Mouse (Mus musculus): ENCODE results near the gene Asl.
A peak's percentile ranks its signal among the peaks of the same experiment; 100 is the strongest.

Gene Asl

DNA sequence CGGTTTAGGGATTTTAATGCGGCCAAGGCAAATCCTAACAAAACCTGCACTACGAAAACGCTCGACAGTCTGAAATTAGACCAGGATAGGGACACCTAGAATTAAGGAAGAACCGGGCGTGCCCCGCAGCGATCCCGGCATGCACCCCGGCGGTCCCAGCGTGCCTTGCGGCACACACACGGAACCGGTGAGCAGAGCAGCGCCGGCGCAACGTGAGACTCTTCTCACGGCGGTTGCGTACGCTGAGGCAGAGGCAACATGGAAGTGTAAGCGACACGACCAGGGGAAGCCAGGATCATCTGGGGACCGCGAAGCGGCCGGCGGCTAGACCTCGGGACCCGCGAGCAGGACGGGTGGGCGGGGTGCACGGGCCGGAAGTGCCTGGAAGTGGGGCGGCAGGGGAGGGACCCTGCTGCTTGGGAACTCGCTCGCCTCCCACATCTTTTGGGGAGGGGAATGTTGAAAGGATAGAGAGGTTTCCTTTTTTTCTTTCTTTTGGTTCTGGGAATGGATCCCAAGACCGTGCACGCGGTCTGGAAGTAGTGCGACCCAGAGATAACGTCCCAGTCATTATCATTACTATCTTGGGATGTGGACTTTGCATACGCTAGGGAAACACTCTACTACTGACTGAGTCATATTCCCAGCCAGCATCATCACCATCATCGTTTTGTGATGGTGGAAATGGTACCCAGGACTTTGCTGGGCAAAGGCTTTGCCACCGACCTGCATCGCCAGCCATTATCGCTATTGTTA is at the start of gene Asl, which contains the start of gene Crcp:
Asl (minus strand) TSS at position 106 of the 756 bp plus-strand sequence.
Crcp (plus strand) TSS at position 149 of the 756 bp plus-strand sequence.
- DNase-seq (ENCODE audit: low spot score in 2 of 2) = peak; percentile 72 to 83

DNA sequence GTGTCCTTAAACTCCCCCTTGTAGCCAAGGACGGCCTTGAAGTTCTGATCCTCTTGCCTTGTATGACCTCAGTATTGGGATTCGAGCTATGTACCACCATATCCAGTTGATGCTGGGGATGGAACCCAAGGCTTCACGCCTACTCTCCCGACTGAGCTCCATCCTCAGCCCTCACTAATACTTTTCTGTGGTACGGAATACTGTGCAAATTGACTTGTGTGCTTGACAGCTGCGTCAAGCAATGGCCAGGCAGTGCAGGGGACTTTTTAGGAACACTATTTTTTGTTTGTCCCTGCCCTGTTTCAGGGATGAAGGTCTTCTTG is 49.7 kb upstream of the Asl start:
- no peak for DNase-seq (ENCODE audit: low spot score in 2 of 2)

DNA sequence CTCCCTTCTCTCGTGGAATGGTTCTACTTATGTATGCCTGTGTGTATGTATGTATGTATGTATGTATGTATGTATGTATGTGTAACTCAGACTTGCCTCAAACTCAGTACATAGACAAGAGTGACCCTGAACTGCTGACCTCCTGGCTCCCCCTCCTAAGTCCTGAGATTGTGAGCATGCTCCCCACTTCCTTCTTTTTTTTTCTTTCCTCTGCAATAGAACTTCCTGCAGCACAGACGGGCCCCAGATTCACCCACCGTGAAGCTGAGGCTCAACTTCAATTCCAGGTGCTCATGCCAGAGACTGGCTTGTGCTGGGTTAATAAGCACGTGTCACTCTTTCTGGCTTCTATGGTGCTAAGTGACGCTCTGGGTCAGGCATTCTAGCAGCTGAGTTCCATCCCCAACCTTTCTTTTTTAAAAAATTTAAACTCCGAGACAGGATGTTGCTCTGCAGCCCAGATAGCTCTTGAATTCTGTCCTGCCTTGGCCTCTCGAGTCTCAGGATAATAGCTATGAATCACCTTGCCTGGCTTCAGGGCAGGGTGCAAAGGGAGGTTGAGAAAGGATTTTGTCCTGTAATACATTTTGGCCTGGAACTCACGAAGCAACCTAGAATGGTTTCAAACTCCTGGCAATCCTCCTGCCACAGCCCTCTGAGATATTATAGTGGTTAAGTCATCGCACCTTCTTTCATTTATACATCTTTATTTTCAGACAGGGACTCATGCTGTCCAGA is 49.2 kb upstream of the Asl start:
- no peak for DNase-seq (ENCODE audit: low spot score in 2 of 2)

DNA sequence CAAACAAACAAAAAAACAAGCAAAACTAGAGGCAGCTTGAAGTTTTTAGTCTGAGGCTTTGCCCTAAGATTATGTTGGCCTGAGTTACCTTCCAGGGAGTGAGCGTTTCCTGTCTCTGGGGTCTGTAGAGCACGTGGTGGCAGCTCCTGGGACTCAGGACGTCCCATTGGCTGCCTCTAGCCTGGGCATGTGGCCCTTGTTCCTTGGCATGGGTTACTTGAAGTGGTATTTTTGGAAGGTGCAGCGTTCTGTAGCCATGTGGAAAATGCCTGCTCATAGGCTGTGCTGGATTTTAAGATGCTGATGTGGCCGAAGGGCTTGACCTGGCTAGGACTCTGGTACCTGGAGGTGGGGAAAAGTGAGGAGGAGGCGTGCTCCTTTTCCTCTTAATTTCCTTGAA is 47.3 kb upstream of the Asl start:
- no peak for DNase-seq (ENCODE audit: low spot score in 2 of 2)

DNA sequence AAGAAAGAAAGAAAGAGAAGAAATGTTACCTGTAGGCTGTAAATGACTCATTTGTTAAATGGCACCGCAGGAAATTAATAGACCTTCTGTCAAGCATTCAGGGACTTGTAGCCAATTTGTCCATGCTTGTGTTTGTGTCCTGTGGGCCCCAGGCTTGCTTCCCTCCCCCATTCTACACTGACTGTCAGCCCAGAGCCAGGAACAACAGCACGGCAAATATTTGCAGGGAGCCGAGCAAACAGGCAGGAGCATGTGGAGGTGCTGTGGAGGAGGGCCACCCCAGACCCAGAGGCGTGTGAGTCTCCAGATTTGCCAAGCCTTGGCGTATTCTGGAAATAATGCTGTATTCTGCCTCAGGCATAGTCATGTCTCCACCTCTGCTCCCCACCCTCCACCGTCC is 45.4 kb upstream of the Asl start:
- DNase-seq (ENCODE audit: low spot score in 2 of 2) = no peak

DNA sequence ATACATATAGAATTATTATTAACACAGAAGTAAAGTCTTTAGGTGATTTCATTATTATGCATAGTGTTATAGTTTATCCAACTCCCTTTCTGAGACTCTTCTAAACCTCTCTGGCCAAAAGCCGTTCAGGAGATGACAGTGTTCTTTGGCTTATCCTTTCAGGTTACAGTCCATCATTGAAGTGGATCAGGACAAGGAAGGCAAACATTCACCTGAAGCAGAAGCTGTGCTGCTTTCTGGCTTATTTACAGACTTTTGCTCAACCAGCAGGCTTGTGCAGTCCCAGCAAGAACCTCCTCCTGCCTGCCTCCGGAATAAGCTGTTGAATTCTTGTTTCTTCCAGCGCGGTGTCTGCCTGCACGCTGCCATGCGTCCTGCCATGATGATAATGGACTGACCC is 44.0 kb upstream of the Asl start, which contains the start of gene Tpst1:
Tpst1 (plus strand) TSS at position 301 of the 400 bp plus-strand sequence.
- DNase-seq (ENCODE audit: low spot score in 2 of 2) = no peak

DNA sequence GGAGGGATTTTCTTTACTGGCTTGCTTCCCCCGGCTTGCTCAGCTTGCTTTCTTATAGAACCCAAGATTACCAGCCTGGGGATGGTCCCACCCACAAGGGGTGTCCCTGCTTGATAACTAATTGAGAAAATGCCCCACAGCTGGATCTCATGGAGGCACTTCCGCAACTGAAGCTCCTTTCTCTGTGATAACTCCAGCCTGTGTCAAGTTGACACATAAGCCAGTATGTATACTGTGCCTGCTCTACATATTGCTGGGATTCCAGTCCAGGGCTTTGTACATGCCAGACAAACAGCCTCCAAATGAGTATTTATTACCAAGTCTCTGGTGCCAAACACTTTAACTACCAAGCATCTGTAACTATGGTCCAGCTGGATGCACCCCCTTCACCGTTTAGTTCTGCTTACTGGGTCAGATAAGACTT is 38.8 kb upstream of the Asl start:
- no peak for DNase-seq (ENCODE audit: low spot score in 2 of 2)

DNA sequence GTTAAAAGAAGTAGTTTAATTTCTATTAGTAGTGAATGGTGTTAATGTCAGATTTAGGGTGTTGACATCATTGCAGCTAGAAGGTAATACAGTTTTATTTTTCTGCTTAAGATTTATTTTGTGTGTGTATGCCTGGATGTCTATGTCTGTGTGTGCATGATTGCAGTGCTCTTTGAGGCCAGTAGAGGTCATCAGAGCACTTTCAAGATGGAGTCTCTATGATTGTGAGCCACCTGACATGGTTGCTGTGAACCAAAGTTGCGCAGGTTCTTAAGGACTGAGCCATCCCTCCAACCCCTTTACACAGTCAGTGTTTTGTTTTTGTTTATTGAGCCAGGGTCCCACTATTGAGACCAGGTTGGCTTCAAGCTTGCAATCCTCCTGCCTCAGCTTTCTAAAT is 36.5 kb upstream of the Asl start:
- no peak for DNase-seq (ENCODE audit: low spot score in 2 of 2)

DNA sequence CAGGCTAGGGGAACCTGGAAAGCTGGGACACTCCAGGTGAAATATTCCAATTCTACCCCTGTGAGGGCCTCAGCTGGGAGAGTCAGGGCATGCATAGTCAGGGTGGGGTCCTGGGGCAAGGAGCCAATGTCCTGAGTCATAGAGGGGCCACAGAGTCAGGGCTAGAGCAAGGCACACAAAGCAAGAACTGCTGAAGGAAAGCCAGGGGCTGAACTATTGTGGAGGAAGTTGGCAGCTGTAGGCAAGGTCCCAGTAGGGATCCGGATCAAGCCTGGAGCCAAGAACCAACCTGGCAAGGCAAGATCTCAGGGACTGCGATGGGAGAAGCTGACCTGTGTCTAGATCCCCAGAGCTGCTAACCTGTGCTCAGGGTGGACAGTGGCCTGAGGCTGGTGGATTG is 34.7 kb upstream of the Asl start:
- DNase-seq (ENCODE audit: low spot score in 2 of 2) = no peak

DNA sequence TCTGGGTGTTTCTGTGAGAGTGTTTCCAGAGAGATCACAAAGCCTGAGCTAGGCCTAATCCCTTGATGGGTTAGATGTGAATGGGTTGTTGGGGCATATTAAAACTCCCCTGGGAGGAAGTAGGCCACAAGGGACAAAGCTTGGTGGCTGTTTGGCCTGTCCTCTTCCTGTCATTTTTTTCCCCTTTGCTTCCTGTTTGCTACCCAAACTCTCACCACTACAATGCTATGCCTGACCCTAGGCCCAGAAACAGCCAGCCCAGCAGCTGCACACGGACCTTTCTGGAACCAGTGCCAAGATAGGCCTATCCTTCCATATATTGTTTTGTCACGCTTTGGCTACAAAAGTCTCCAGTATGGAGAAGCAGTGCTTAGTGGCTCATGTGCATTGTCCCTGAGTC is 33.0 kb upstream of the Asl start:
- no peak for DNase-seq (ENCODE audit: low spot score in 2 of 2)

DNA sequence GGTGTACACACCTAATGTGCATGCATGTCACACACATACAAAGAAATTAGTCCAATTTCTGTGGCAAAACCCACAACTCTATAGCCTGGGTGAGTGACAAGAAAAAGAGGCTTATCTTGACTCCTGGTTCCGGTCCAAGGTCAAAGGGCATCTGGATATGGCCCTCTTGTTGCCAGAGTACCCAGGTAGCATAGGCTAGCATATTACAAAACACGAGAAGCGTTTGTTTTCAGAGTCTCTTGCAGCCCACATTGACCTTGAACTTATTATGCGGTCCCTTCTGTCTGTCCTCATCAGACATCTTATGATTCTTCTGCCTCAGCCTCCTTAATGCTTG is 31.2 kb upstream of the Asl start:
- DNase-seq (ENCODE audit: low spot score in 2 of 2) = no peak

DNA sequence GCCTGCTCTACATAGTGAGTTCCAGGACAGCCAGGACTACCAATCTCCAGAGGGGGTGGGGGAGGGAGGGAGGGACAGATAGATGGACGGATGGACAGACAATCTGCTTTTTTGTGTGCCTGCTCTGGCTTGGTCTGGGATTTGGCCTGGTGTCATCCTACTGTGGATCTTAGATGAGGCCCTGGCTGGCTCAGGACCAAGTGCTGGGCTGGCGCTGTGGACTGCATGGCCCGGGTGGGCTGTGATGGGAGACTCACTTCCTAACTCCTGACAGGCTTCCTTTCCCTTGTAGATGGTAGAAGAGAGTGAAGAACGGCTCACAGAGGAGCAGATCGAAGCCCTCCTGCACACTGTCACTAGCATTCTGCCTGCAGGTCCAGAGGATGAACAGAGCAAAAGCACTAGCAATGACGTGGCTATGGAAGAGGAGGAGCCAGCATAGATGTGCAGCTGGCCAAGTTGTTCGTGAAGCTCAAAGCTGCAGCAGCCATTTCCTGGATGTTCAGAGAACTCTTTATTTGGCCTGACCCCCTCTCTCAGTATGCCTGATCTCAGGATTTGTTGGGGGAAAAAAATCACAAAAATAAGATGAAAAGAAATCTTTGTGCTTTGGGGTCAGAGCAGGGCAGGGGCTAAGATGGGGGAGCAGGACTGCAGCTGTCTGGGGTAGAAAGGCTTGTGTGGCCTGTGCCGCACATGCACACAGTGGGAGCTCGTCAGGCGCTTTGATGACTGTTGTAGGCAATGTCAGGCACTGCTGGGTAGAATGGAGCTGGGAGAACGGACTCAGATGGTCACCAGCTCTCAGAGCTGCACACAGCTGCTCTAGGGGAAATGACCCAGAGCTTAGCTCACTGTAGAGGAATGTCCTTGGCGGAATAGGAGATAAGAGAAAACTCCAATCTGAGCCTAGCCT is 30.6 kb upstream of the Asl start:
- DNase-seq (ENCODE audit: low spot score in 2 of 2) = no peak

DNA sequence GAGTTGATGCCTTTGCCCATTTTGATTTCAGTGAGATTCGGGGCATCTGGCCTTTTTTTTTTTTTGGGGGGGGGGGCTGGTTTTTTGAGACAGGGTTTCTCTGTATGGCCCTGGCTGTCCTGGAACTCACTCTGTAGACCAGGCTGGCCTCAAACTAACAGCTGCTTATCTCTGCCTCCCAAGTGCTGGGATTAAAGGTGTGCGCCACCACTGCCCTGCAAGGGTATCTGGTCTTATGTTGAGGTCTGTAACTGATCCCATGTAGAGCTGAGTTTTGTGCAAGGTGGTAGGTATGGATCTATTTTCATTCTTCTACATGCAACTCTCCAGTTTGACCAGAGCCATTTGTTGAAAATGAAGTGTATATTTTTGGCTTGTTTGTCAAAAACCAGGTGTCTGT is 27.3 kb upstream of the Asl start:
- DNase-seq (ENCODE audit: low spot score in 2 of 2) = no peak

DNA sequence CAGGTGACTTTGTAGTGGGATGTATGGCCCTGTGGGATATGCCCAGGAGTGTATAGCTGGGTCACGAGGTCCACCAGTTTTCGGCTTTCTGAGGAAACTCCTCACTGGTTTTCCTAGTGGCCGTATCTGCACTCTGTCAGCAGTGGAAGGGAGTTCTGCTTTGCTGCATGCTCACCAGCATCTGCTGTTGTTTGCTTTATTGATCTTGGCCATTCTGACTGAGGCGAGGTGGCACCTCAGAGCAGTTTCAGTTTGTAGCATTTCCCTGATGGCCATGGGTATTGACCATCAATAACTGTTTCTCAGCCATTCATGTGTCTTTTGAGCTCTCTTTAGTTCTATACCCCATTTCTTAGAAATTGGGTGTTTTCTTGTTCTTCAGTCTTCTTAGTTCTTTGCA is 26.6 kb upstream of the Asl start:
- DNase-seq (ENCODE audit: low spot score in 2 of 2) = no peak

DNA sequence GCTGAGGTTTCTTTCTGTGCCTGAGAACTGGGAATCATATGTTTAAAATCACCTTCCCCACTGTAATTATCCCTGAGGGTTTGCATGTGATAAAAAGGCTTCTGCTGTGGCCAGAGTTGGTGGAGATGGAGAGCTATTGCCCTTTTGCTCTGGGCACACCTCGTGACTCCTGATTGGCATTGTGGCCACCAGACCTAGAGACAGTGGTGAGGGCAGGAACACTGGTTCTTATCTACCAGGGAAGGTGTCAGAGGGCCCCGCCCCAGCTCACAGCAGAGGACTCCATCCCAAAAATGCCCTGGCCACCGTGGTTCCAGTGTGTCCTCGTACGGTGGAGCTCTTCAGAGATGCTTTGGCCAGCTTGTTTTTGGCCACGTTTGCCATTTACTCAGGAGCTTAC is 23.9 kb upstream of the Asl start:
- no peak for DNase-seq (ENCODE audit: low spot score in 2 of 2)

DNA sequence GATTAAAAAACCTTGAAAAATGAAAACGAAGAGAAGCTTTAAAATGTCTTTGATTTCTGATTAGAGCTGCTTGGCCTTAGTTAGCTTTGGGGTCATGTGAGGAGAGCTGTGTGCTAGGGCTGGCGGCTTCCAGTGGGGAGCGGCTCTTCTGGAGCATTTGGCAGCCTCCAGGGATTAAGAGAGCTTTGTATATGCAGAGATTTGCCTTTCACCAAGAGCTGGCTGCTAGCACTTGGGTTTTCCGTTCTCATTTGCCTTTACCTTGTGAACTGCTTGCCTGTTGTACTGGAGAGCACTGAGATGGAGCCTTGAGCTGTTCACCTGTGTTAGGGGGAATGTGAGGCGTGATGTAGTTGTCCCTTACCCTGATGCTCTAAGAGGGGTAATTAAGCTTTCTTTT is 23.5 kb upstream of the Asl start:
- DNase-seq (ENCODE audit: low spot score in 2 of 2) = no peak

DNA sequence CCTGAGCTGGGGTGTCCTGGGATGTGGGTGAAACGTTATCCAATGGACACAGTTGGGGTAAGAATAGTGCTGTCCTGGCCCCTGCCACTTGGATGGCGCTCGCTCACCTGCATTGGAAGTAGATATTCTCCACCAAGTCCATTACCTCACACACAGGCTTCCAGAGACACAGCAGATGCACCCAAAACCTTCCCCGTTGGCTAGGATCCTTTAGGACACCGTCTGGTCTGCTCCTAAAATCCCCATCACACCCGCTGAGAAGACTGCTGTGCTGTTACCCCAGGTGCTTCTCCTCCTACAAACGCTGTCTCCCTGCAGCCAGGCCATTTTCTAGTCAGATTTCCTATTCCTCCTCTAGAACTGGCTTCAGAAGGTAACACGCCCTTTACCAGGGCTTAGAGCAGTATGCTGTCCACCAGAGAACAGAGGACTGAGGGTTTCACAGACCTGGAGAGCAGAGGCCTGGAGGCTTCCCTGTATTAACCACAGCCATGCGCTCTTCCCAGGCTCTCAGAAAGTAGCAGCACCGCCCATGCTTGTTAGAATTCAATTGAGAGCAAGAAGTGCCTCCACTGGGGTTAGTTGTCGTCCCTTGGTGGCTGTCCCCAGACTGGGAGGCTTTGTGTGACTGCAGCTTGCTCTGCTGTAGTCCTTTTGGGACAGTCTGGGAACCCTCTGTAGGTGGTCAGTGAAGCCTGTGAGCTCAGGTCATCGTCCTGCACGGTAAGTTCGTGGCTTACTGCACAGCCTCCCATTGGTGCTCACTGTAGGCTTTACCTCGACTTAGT is 22.2 kb upstream of the Asl start:
- DNase-seq (ENCODE audit: low spot score in 2 of 2) = no peak

DNA sequence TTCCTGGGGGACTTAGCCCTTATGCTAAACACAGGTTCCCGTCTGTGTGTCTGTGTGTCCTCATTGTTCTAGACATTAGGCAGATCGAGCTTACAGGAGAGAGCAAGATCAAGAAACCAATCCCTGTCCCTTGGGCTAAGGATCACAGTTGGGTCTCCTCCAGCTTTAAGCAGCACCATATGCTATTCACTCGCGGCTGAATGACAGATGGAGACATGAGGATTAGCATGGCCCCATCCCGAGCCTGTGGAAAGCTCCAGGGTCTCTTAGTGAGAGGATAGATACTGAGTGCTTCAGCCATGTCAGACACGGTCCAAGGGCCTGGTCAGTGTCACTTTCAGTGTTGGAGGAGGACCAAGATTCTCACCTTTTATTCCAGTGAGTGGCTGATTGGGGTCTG is 21.4 kb upstream of the Asl start:
- no peak for DNase-seq (ENCODE audit: low spot score in 2 of 2)

DNA sequence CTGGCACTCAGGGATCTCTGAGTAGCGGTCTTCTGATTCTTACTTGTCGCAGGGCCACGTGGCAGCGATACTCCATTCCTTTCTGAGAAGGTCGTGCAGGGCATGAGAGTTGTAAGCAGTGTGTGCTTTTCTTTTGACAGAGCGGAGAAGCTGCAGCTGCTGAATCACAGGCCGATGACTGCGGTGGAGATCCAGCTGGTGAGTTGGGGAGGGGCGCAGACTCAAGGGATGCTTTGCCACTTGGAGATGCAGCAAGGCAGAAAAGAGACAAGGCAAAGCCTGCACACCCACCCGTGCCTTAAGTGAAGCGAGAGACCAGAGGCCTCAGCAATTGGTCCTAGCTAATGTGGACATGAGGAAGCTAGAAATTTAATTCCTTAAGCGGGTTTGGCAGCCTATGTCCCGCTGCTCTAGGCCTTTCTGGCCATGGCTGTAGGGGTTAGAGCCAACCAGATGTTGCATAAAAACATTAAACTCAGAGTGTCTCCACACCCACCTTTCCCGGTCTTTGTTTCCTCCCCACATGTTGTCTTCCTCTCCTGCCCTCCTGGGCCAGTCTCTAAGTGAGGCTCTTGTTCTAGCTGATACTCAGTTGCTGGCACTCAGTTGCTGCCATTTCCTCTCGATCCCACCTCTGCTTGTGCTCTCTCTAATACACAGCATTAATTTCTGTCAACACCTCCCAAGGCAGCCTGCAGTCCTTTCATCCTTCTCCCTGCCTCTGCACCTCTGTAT is 19.9 kb upstream of the Asl start:
- no peak for DNase-seq (ENCODE audit: low spot score in 2 of 2)

DNA sequence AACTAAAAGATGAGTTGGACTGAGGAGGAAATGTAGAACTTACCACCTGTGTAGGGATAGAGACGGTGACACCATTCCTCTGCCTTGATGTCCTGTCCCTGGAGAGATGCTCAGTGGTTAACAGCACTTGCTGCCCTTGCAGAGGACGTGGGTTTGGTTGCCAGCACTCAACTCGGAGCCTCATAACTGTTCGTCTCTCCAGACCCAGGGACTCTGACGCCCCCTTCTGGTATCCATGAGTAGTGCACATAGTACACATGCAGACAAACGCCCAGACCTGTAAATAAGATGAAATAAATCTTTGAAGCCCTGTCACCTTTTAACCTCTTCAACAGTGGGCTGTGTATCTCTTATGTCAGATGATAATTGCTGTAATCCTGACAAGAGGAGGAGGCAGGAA is 18.0 kb upstream of the Asl start:
- no peak for DNase-seq (ENCODE audit: low spot score in 2 of 2)

DNA sequence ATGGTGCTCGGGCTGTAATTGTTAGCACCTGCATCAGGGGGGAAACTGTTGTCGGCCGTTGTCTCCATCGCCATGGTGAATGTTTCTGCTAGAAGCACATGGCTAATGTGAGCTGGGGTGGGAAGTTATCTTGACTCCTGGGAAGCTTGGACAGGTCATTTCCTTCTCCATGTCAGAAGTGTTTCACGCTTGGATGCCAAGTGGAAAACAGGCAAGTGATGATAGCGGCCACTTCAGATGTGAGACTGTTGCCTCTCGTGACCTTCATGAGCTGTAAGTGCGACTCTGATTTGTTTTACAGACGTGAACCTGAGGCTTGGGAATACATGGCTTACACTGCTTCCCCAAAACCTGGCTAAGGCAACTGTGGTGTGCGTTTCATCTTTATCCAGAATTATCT is 17.5 kb upstream of the Asl start:
- no peak for DNase-seq (ENCODE audit: low spot score in 2 of 2)

Measured in frontal cortex, postnatal 14 days (tissue).